Comparison of ENCODE assay signal across 9 mouse cellular contexts in the genomic region with DNA sequence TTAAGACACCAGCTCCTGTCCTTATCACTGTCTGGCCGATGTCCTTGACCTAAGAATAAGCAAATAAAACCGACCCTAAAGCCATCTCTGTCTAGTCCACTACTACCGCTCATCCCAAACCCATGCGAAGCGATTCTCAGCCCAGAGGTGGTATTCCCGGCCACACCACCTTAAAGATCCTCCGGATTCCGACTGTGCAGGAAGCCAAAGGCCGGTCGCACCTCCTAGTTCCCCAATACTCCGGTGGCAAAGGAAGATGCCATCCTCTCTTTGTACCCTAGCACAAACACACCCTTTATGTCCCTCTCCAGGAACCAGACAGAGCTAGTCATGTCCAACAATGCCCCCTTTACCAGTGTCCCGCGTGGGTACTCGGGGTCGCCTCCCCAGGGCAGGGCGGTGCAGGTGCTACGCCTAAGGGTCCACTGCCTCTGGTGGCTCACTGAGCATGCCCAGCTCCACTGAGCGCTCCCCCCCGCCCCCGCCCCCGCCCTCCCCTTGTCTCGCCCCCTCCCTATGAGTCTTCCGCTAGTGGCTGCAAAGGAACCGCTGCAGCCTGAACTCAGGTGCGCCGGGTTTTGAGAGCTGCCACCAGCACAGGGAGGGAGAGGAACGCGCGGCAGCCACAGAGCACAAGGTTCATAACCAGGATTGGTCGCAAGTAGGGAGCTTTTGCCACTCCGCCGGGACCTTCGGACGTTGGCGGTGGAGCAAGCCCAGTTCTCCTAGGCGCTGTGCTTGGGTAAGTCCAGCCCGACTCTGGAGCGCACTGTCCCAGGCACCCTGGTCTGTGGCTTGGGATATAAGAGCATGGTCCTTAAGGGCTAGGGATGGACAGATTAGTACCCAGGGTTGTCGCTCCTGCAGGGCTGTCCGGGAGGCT. TPM values are rescaled to one million over a fixed set of nuclear protein-coding genes. Genes with fewer than 3 reads are reported as not detected.
DNase-seq lines count a peak whose midpoint lies in the region; ATAC-seq and TF ChIP-seq lines count a peak whose summit lies in the region.
"Had no signal": no experiment of that assay in that cellular context is flagged by ENCODE, and none has a peak within 500 bp of the region (broad histone marks: within the 10 kb centered on the region; RNA-seq: fewer than 3 reads in every experiment).

Cntn4 (plus strand) TSS at position 512 of the 883 bp plus-strand sequence.

- TF ChIP-seq POLR2A in ES-Bruce4 (IDR thresholded peaks at IDR 0.05; ENCODE audit: insufficient read depth, low read length): no peak

- H3K4me1 ChIP-seq in ES-Bruce4 (ENCODE audit: control insufficient read depth, insufficient read depth, low read length): no peaks in the 10 kb centered on the region
- peaks cover 20% of the 10 kb centered on the region for H3K4me1 ChIP-seq in embryonic facial prominence, embryonic 10.5 days
- H3K4me1 ChIP-seq in hindbrain, postnatal 0 days (ENCODE audit: insufficient read depth, low read length): no peaks in the 10 kb centered on the region
- peaks cover 17% of the 10 kb centered on the region for H3K4me1 ChIP-seq in limb, embryonic 13.5 days

- H3K27ac ChIP-seq in ES-Bruce4 (ENCODE audit: insufficient read depth, low read length): no peak within 1 kb of the TSS
- H3K27ac ChIP-seq in embryonic facial prominence, embryonic 10.5 days (replicated peaks): no peak within 1 kb of the TSS
- peak within 1 kb of the TSS; percentile 65 for H3K27ac ChIP-seq in hindbrain, postnatal 0 days
- H3K27ac ChIP-seq in limb, embryonic 13.5 days: no peak within 1 kb of the TSS

- peak within 1 kb of the TSS; percentile 58 for H3K4me3 ChIP-seq in ES-Bruce4 (ENCODE audit: low read depth, low read length)
- peak within 1 kb of the TSS; percentile 59 for H3K4me3 ChIP-seq in embryonic facial prominence, embryonic 10.5 days
- H3K4me3 ChIP-seq in hindbrain, postnatal 0 days (ENCODE audit: low read length): peak within 1 kb of the TSS; percentile 56
- peak within 1 kb of the TSS; percentile 45 for H3K4me3 ChIP-seq in limb, embryonic 13.5 days

- no peaks in the 10 kb centered on the region for H3K36me3 ChIP-seq in ES-Bruce4 (ENCODE audit: control insufficient read depth, insufficient read depth, low read length, poor library complexity, severe bottlenecking)
- no peaks in the 10 kb centered on the region for H3K36me3 ChIP-seq in embryonic facial prominence, embryonic 10.5 days (replicated peaks)
- H3K36me3 ChIP-seq in hindbrain, postnatal 0 days (ENCODE audit: insufficient read depth, low read length): no peaks in the 10 kb centered on the region
- H3K36me3 ChIP-seq in limb, embryonic 13.5 days: no peaks in the 10 kb centered on the region

- peaks cover 10% of the 10 kb centered on the region for H3K27me3 ChIP-seq in ES-Bruce4 (ENCODE audit: control insufficient read depth, insufficient read depth, low read length, poor library complexity, severe bottlenecking)
- H3K27me3 ChIP-seq in embryonic facial prominence, embryonic 10.5 days (replicated peaks; ENCODE audit: low read depth, poor library complexity, severe bottlenecking): peaks cover 74% of the 10 kb centered on the region
- peaks cover 4% of the 10 kb centered on the region; the same call in 1 of the 2 replicates for H3K27me3 ChIP-seq in hindbrain, postnatal 0 days (ENCODE audit: insufficient read depth, low read length)
- peaks cover 50% of the 10 kb centered on the region for H3K27me3 ChIP-seq in limb, embryonic 13.5 days

- 2% methylated on average over 40 of the region's 40 CpGs for WGBS in embryonic facial prominence, embryonic 10.5 days
- 2% methylated on average over 40 of the region's 40 CpGs for WGBS in hindbrain, postnatal 0 days
- 2% methylated on average over 39 of the region's 40 CpGs for WGBS in limb, embryonic 13.5 days

- peak; percentile 92 for ATAC-seq in hindbrain, postnatal 0 days
- peak; percentile 68 for ATAC-seq in limb, embryonic 13.5 days (ENCODE audit: low FRiP score, low read depth)

- no peak for TF ChIP-seq CTCF in ES-Bruce4 (IDR thresholded peaks at IDR 0.05; ENCODE audit: low read depth, low read length)
- peak; percentile 25; the same call in 1 of the 2 replicates for TF ChIP-seq CTCF in hindbrain, postnatal 0 days (IDR thresholded peaks at IDR 0.05; ENCODE audit: low read depth)

- peak; percentile 70 for DNase-seq in heart, adult 11 months
- DNase-seq in heart, adult 9 months (ENCODE audit: low spot score in 2 of 2): no peak
- peak; percentile 53 for DNase-seq in embryonic facial prominence, embryonic 10.5 days (ENCODE audit: low spot score)
- peak; percentile 70 for DNase-seq in hindbrain, postnatal 0 days (ENCODE audit: low spot score)
- DNase-seq in right cerebral cortex, postnatal 14 days: peak; percentile 70
- DNase-seq in thymus, postnatal 36 days: no peak

- H3K4me2 ChIP-seq in hindbrain, postnatal 0 days (ENCODE audit: low read depth, low read length): peak within 1 kb of the TSS; percentile 74
- peak within 1 kb of the TSS; percentile 81 for H3K4me2 ChIP-seq in limb, embryonic 13.5 days (replicated peaks)

- TF ChIP-seq EP300 in ES-Bruce4 (IDR thresholded peaks at IDR 0.05; ENCODE audit: insufficient read depth, low read depth, low read length): no peak

- H3K9me3 ChIP-seq in ES-Bruce4 (replicated peaks; ENCODE audit: control insufficient read depth, insufficient read depth, low read length, poor library complexity, severe bottlenecking): peaks cover 5% of the 10 kb centered on the region
- H3K9me3 ChIP-seq in embryonic facial prominence, embryonic 10.5 days: no peaks in the 10 kb centered on the region
- no peaks in the 10 kb centered on the region for H3K9me3 ChIP-seq in hindbrain, postnatal 0 days (ENCODE audit: low read length)
- no peaks in the 10 kb centered on the region for H3K9me3 ChIP-seq in limb, embryonic 13.5 days

- peak within 1 kb of the TSS; percentile 8; the same call in 1 of the 2 replicates for H3K9ac ChIP-seq in ES-Bruce4 (ENCODE audit: low read depth, poor library complexity, severe bottlenecking)
- peak within 1 kb of the TSS; percentile 65 for H3K9ac ChIP-seq in hindbrain, postnatal 0 days (replicated peaks; ENCODE audit: low read length)
- H3K9ac ChIP-seq in limb, embryonic 13.5 days: 0 out of 2 replicates have a peak within 1 kb of the TSS, but pooled peaks have one; percentile 26

RNA-seq across cellular contexts. Expression of gene Cntn4, which starts in this region (rescaled TPM):
- polyA plus RNA-seq in ES-Bruce4 (2011; ENCODE audit: insufficient read depth, insufficient read length, low read depth, missing spikeins): not detected in 2 replicates
- polyA plus RNA-seq in embryonic facial prominence, embryonic 10.5 days (2016; fragmentation: Nextera tagmentation; extraction: Ambion mirVana): 0.72 TPM in 1 of 2 replicates, not detected in the other
- 17.3 and 21.5 TPM in 2 replicates for total RNA-seq in hindbrain, postnatal 0 days (2014; rRNA removed)
- polyA plus RNA-seq in hindbrain, postnatal 0 days (2015; fragmentation: Nextera tagmentation; extraction: Ambion mirVana): 19.8 and 21.5 TPM in 2 replicates
- 1.4 and 1.8 TPM in 2 replicates for polyA plus RNA-seq in limb, embryonic 13.5 days (2015; fragmentation: Nextera tagmentation; extraction: Ambion mirVana)
- polyA plus RNA-seq: spleen, adult 2 months had no signal

Comparison
In these comparisons a context has a peak if more than half of its experiments do, and no peak if none do; other contexts are left out.
1. DNase-seq: peak in heart, adult 11 months (single experiment), hindbrain, postnatal 0 days (single experiment) and right cerebral cortex, postnatal 14 days (single experiment); none in heart, adult 9 months (0 of 2) and thymus, postnatal 36 days (0 of 2).
2. Peak in DNase-seq and H3K4me3 ChIP-seq in embryonic facial prominence, embryonic 10.5 days; RNA of the gene not detected or under 1 TPM.
3. H3K9ac ChIP-seq: peak in every context shown above with its lines; median percentile 65 in hindbrain, postnatal 0 days; 26 in limb, embryonic 13.5 days; 8 in ES-Bruce4.
4. Peak in every context shown above with its lines, with median percentiles within 50 percentile points of each other: H3K4me3 ChIP-seq.